Mouse (Mus musculus): ENCODE measurements around the gene Gpr162. TPM values are rescaled to one million over a fixed set of nuclear protein-coding genes. Genes with fewer than 3 reads are reported as not detected.

Gene Gpr162
- polyA plus RNA-seq (2015; fragmentation: Nextera tagmentation; extraction: Ambion mirVana), result 1.6 and 2.9 TPM in 2 replicates

GRCm38 (mm10) chr6:124863658-124864298 lies at the start of gene Gpr162:
TSS of gene Gpr162 (minus strand) at chr6:124863983.
- Histone ChIP-seq H3K4me2 (peak within 1 kb of the TSS; percentile 93), H3K36me3 (no peaks in the 10 kb centered on the region), H3K27ac (peak within 1 kb of the TSS; percentile 33; the same call in 1 of the 2 replicates), H3K27me3 (no peaks in the 10 kb centered on the region), H3K4me1 (peaks cover 52% of the 10 kb centered on the region), H3K9ac (peak within 1 kb of the TSS; percentile 50), H3K4me3 (peak within 1 kb of the TSS; percentile 52), H3K9me3 (no peaks in the 10 kb centered on the region)
- peak; percentile 52; the same call in 1 of the 2 replicates for ATAC-seq (ENCODE audit: insufficient number of reproducible peaks, low FRiP score, low TSS enrichment, low read depth)
- WGBS, result under 1% methylated on average over 34 of the region's 43 CpGs

GRCm38 (mm10) chr6:124913214-124913613 lies 49.4 kb upstream of the Gpr162 start:
- peaks cover 49% of the 10 kb centered on the region for H3K4me1 ChIP-seq
- peak overlapping the region; percentile 50; the same call in 1 of the 2 replicates for H3K27ac ChIP-seq
- ATAC-seq (ENCODE audit: insufficient number of reproducible peaks, low FRiP score, low TSS enrichment, low read depth), result no peak
- 69% methylated on average over 6 of the region's 6 CpGs for WGBS
- H3K27me3 ChIP-seq, result peaks cover 14% of the 10 kb centered on the region
- peaks cover 31% of the 10 kb centered on the region for H3K36me3 ChIP-seq
- no peak overlapping the region for H3K4me2 ChIP-seq
- H3K4me3 ChIP-seq, result no peak overlapping the region
- H3K9me3 ChIP-seq, result no peaks in the 10 kb centered on the region
- H3K9ac ChIP-seq, result no peak overlapping the region

- Histone ChIP-seq H3K9ac (no peak within 1 kb of the TSS), H3K4me2 (0 out of 2 replicates have a peak within 1 kb of the TSS, but pooled peaks have one; percentile 10), H3K27me3 (peaks cover 15% of the 10 kb centered on the region), H3K4me1 (peaks cover 47% of the 10 kb centered on the region), H3K9me3 (no peaks in the 10 kb centered on the region), H3K36me3 (peaks cover 31% of the 10 kb centered on the region), H3K4me3 (no peak within 1 kb of the TSS), H3K27ac (peak within 1 kb of the TSS; percentile 59)
- no peak for ATAC-seq (ENCODE audit: insufficient number of reproducible peaks, low FRiP score, low TSS enrichment, low read depth)
- WGBS, result 18% methylated on average over 12 of the region's 13 CpGs
Observed at GRCm38 (mm10) chr6:124911533-124912218, 47.9 kb upstream of the Gpr162 start, which contains the start of gene Lag3. TSS of gene Lag3 (minus strand) at chr6:124911705.

GRCm38 (mm10) chr6:124910032-124910431 lies 46.2 kb upstream of the Gpr162 start:
- Histone ChIP-seq H3K27me3 (peaks cover 15% of the 10 kb centered on the region), H3K9me3 (no peaks in the 10 kb centered on the region), H3K4me3 (peak overlapping the region; percentile 21), H3K4me1 (peaks cover 37% of the 10 kb centered on the region), H3K9ac (peak overlapping the region; percentile 28; the same call in 1 of the 2 replicates), H3K27ac (no peak overlapping the region), H3K4me2 (peak overlapping the region; percentile 42), H3K36me3 (peaks cover 27% of the 10 kb centered on the region)
- ATAC-seq (ENCODE audit: insufficient number of reproducible peaks, low FRiP score, low TSS enrichment, low read depth), result no peak
- 4% methylated on average over 32 of the region's 32 CpGs for WGBS

GRCm38 (mm10) chr6:124907767-124908166 lies 44.0 kb upstream of the Gpr162 start:
- H3K27me3 ChIP-seq, result peaks cover 15% of the 10 kb centered on the region
- no peaks in the 10 kb centered on the region for H3K9me3 ChIP-seq
- no peak overlapping the region for H3K4me2 ChIP-seq
- peaks cover 34% of the 10 kb centered on the region for H3K4me1 ChIP-seq
- no peak overlapping the region for H3K4me3 ChIP-seq
- peaks cover 5% of the 10 kb centered on the region for H3K36me3 ChIP-seq
- ATAC-seq (ENCODE audit: insufficient number of reproducible peaks, low FRiP score, low TSS enrichment, low read depth), result no peak
- no peak overlapping the region for H3K9ac ChIP-seq
- WGBS, result 66% methylated on average over 1 of the region's 1 CpGs
- no peak overlapping the region for H3K27ac ChIP-seq

GRCm38 (mm10) chr6:124904991-124905860 lies 41.4 kb upstream of the Gpr162 start:
- H3K4me3 ChIP-seq, result peak overlapping the region; percentile 52
- WGBS, result 51% methylated on average over 14 of the region's 16 CpGs
- no peak for ATAC-seq (ENCODE audit: insufficient number of reproducible peaks, low FRiP score, low TSS enrichment, low read depth)
- peak overlapping the region; percentile 98 for H3K27ac ChIP-seq
- H3K9me3 ChIP-seq, result no peaks in the 10 kb centered on the region
- peak overlapping the region; percentile 84 for H3K4me2 ChIP-seq
- peak overlapping the region; percentile 37; the same call in 1 of the 2 replicates for H3K9ac ChIP-seq
- H3K27me3 ChIP-seq, result peaks cover 11% of the 10 kb centered on the region
- H3K4me1 ChIP-seq, result peaks cover 19% of the 10 kb centered on the region
- H3K36me3 ChIP-seq, result no peaks in the 10 kb centered on the region

GRCm38 (mm10) chr6:124904161-124904981 lies 40.6 kb upstream of the Gpr162 start:
- peaks cover 12% of the 10 kb centered on the region for H3K4me1 ChIP-seq
- H3K36me3 ChIP-seq, result no peaks in the 10 kb centered on the region
- WGBS, result 7% methylated on average over 24 of the region's 24 CpGs
- H3K9ac ChIP-seq, result peak overlapping the region; percentile 52
- peak overlapping the region; percentile 98 for H3K27ac ChIP-seq
- H3K4me2 ChIP-seq, result peak overlapping the region; percentile 84
- no peaks in the 10 kb centered on the region for H3K9me3 ChIP-seq
- peaks cover 6% of the 10 kb centered on the region for H3K27me3 ChIP-seq
- peak; percentile 70 for ATAC-seq (ENCODE audit: insufficient number of reproducible peaks, low FRiP score, low TSS enrichment, low read depth)
- H3K4me3 ChIP-seq, result peak overlapping the region; percentile 52

GRCm38 (mm10) chr6:124903580-124904151 lies 39.9 kb upstream of the Gpr162 start:
- Histone ChIP-seq H3K4me2 (peak overlapping the region; percentile 84), H3K9ac (peak overlapping the region; percentile 52), H3K36me3 (no peaks in the 10 kb centered on the region), H3K27ac (peak overlapping the region; percentile 98), H3K27me3 (peaks cover 6% of the 10 kb centered on the region), H3K4me1 (peaks cover 12% of the 10 kb centered on the region), H3K9me3 (no peaks in the 10 kb centered on the region), H3K4me3 (peak overlapping the region; percentile 52)
- peak; percentile 80 for ATAC-seq (ENCODE audit: insufficient number of reproducible peaks, low FRiP score, low TSS enrichment, low read depth)
- whole genome bisulfite sequencing, result under 1% methylated on average over 23 of the region's 23 CpGs

GRCm38 (mm10) chr6:124901851-124902250 lies 38.1 kb upstream of the Gpr162 start:
- Histone ChIP-seq H3K4me1 (peaks cover 12% of the 10 kb centered on the region), H3K27ac (no peak overlapping the region), H3K27me3 (no peaks in the 10 kb centered on the region), H3K9me3 (no peaks in the 10 kb centered on the region), H3K9ac (no peak overlapping the region), H3K4me3 (no peak overlapping the region), H3K4me2 (no peak overlapping the region), H3K36me3 (no peaks in the 10 kb centered on the region)
- no peak for ATAC-seq (ENCODE audit: insufficient number of reproducible peaks, low FRiP score, low TSS enrichment, low read depth)

GRCm38 (mm10) chr6:124900801-124901480 lies 37.2 kb upstream of the Gpr162 start:
- 63% methylated on average over 10 of the region's 10 CpGs for WGBS

More at GRCm38 (mm10) chr6:124900801-124901480, 37.2 kb upstream of the Gpr162 start:
- H3K9ac ChIP-seq, result no peak overlapping the region
- H3K4me1 ChIP-seq, result peaks cover 12% of the 10 kb centered on the region
- no peaks in the 10 kb centered on the region for H3K27me3 ChIP-seq
- no peak overlapping the region for H3K4me3 ChIP-seq
- no peak overlapping the region for H3K4me2 ChIP-seq
- no peaks in the 10 kb centered on the region for H3K9me3 ChIP-seq
- H3K27ac ChIP-seq, result no peak overlapping the region
- no peaks in the 10 kb centered on the region for H3K36me3 ChIP-seq
- no peak for ATAC-seq (ENCODE audit: insufficient number of reproducible peaks, low FRiP score, low TSS enrichment, low read depth)
